Mouse (Mus musculus) gastrocnemius, adult 8-10 months (tissue): ENCODE data around the gene Cyfip1. TPM values are rescaled to one million over a fixed set of nuclear protein-coding genes. Genes with fewer than 3 reads are reported as not detected.
A peak's percentile ranks its signal among the peaks of the same experiment; 100 is the strongest.

Source experiments
- DNase-seq, 2 experiments: peaks; one replicate each; pipeline ENCODE4 v3.0.0; 2022; ENCODE audit warnings: low spot score in 2 of 2
- total RNA-seq, 4 experiments: library from RNA; stranded (reverse); gene quantifications; 2 replicates each; pipeline ENCODE4 v1.2.4; 2022

Cyfip1 gene
- total RNA-seq, result 10 to 100 TPM; 16.8 to 18.0 (median 17.4) TPM

GRCm38 (mm10) chr7:55841445-55841844, at the start of gene Cyfip1:
TSS of gene Cyfip1 (plus strand) at chr7:55841745.
- no peak for DNase-seq

- DNase-seq, result no peak
Measured at GRCm38 (mm10) chr7:55792280-55792679, 49.3 kb upstream of the Cyfip1 start.

- DNase-seq, result no peak
Measured at GRCm38 (mm10) chr7:55793236-55793951, 48.2 kb upstream of the Cyfip1 start.

GRCm38 (mm10) chr7:55793952-55794603, 47.5 kb upstream of the Cyfip1 start, which contains the start of gene Tubgcp5:
TSS of gene Tubgcp5 (plus strand) at chr7:55794154.
- peak; percentile 93 to 96 for DNase-seq

GRCm38 (mm10) chr7:55799981-55800380, 41.6 kb upstream of the Cyfip1 start:
- no peak for DNase-seq

GRCm38 (mm10) chr7:55809967-55810366, 31.6 kb upstream of the Cyfip1 start:
- no peak for DNase-seq

- DNase-seq, result no peak
Measured at GRCm38 (mm10) chr7:55824468-55824867, 17.1 kb upstream of the Cyfip1 start.

GRCm38 (mm10) chr7:55827551-55827950, 14.0 kb upstream of the Cyfip1 start:
- DNase-seq, result no peak

- DNase-seq, result no peak
Measured at GRCm38 (mm10) chr7:55836877-55837276, 4.7 kb upstream of the Cyfip1 start.

GRCm38 (mm10) chr7:55841977-55842503, 495 bp downstream of the Cyfip1 start:
- DNase-seq, result peak; percentile 82 to 84

- no peak for DNase-seq
Measured at GRCm38 (mm10) chr7:55842504-55843152, 1.1 kb downstream of the Cyfip1 start.

- DNase-seq, result no peak
Measured at GRCm38 (mm10) chr7:55846606-55847312, 5.2 kb downstream of the Cyfip1 start.

GRCm38 (mm10) chr7:55849948-55850571, 8.5 kb downstream of the Cyfip1 start:
- DNase-seq, result no peak

- DNase-seq, result no peak
Measured at GRCm38 (mm10) chr7:55852787-55853186, 11.2 kb downstream of the Cyfip1 start.

GRCm38 (mm10) chr7:55855597-55855996, 14.1 kb downstream of the Cyfip1 start:
- no peak for DNase-seq

GRCm38 (mm10) chr7:55856741-55857140, 15.2 kb downstream of the Cyfip1 start:
- DNase-seq, result no peak

GRCm38 (mm10) chr7:55857729-55858128, 16.2 kb downstream of the Cyfip1 start:
- DNase-seq, result no peak

- no peak for DNase-seq
Measured at GRCm38 (mm10) chr7:55858836-55859517, 17.4 kb downstream of the Cyfip1 start.

- no peak for DNase-seq
Measured at GRCm38 (mm10) chr7:55859518-55859872, 17.9 kb downstream of the Cyfip1 start.

- no peak for DNase-seq
Measured at GRCm38 (mm10) chr7:55859956-55860355, 18.4 kb downstream of the Cyfip1 start.
